Mouse (Mus musculus) lung, embryonic 16.5 days (tissue): ENCODE results near the gene Hoxb2. TPM values are rescaled to one million over a fixed set of nuclear protein-coding genes. Genes with fewer than 3 reads are reported as not detected.
A peak's percentile ranks its signal among the peaks of the same experiment; 100 is the strongest.

Experiments used
- ATAC-seq: fragments of 200-750 bp; cut with Nextera tagmentation; 2 replicates; pipeline ENCODE4 v1.8.0; 2017; ENCODE audit warnings: low read depth, mild to moderate bottlenecking, moderate library complexity
- H3K27ac ChIP-seq: fragments of 300-500 bp; sonication (generic); 2 replicates; pipeline ENCODE4 v1.5.1; 2014; ENCODE audit warnings: mild to moderate bottlenecking, control low read depth, low read length
- H3K27me3 ChIP-seq: fragments of 300-500 bp; sonication (generic); 2 replicates; pipeline ENCODE4 v1.6.1; 2014; ENCODE audit warnings: low read depth, low read length, mixed read lengths; ENCODE audit not compliant: control insufficient read depth, insufficient read depth
- H3K36me3 ChIP-seq: fragments of 300-500 bp; sonication (generic); 2 replicates; pipeline ENCODE4 v1.6.1; 2014; ENCODE audit warnings: low read length; ENCODE audit not compliant: control insufficient read depth, insufficient read depth
- H3K4me1 ChIP-seq: fragments of 300-500 bp; sonication (generic); replicated peaks from 2 replicates; pipeline ENCODE4 v1.6.1; 2014; ENCODE audit warnings: low read length, mixed read lengths; ENCODE audit not compliant: control insufficient read depth, insufficient read depth
- H3K4me2 ChIP-seq: fragments of 300-500 bp; sonication (generic); 2 replicates; pipeline ENCODE4 v1.6.1; 2014; ENCODE audit warnings: low read depth, low read length, control low read depth
- H3K4me3 ChIP-seq: fragments of 300-500 bp; sonication (generic); 2 replicates; pipeline ENCODE4 v1.5.1; 2014; ENCODE audit warnings: mild to moderate bottlenecking, low read length, control low read depth
- H3K9ac ChIP-seq: fragments of 300-500 bp; sonication (generic); 2 replicates; pipeline ENCODE4 v1.6.1; 2014; ENCODE audit warnings: low read length, control low read depth
- H3K9me3 ChIP-seq: fragments of 300-500 bp; sonication (generic); 2 replicates; pipeline ENCODE4 v1.6.1; 2016; ENCODE audit warnings: low read length; ENCODE audit not compliant: control insufficient read depth
- whole genome bisulfite sequencing: fragments of 180-500 bp; shearing (Covaris S2); extraction: QIAGEN DNeasy Blood & Tissue Kit; methylation state at CpG from one replicate; pipeline ENCODE4 v1.1.7; 2014; 5-methylcytosine and 5-hydroxymethylcytosine counted together
- polyA plus RNA-seq: library from polyadenylated mRNA; unstranded; fragments of >200 nt; fragmentation: Nextera tagmentation; extraction: Ambion mirVana; gene quantifications from 2 replicates; pipeline ENCODE4 v1.2.1, GENCODE M21; 2015

Gene Hoxb2
- polyA plus RNA-seq, 1 experiment from 2014 or later: 24.0 TPM

GRCm38 (mm10) chr11:96328605-96329004 is 21.7 kb upstream of the Hoxb2 start:
- H3K4me3 ChIP-seq: peak overlapping the region; percentile 35
- H3K9me3 ChIP-seq: no peaks in the 10 kb centered on the region
- WGBS: 9% methylated on average over 8 of the region's 8 CpGs
- peaks cover 19% of the 10 kb centered on the region for H3K4me1 ChIP-seq
- peaks cover 26% of the 10 kb centered on the region for H3K27me3 ChIP-seq
- peak overlapping the region; percentile 79 for H3K9ac ChIP-seq
- peak overlapping the region; percentile 94 for H3K27ac ChIP-seq
- H3K36me3 ChIP-seq: no peaks in the 10 kb centered on the region
- H3K4me2 ChIP-seq: peak overlapping the region; percentile 79
- no peak for ATAC-seq

- peaks cover 35% of the 10 kb centered on the region for H3K27me3 ChIP-seq
- WGBS: 2% methylated on average over 8 of the region's 8 CpGs
- no peaks in the 10 kb centered on the region for H3K36me3 ChIP-seq
- peak; percentile 51 for ATAC-seq
- no peaks in the 10 kb centered on the region for H3K9me3 ChIP-seq
- H3K9ac ChIP-seq: peak overlapping the region; percentile 76
- peak overlapping the region; percentile 65 for H3K4me2 ChIP-seq
- H3K27ac ChIP-seq: peak overlapping the region; percentile 95
- H3K4me1 ChIP-seq: peaks cover 30% of the 10 kb centered on the region
- peak overlapping the region; percentile 59 for H3K4me3 ChIP-seq
These were observed 18.2 kb upstream of the Hoxb2 start for GRCm38 (mm10) chr11:96332105-96332504.

GRCm38 (mm10) chr11:96332618-96333032 is 17.7 kb upstream of the Hoxb2 start:
- peak overlapping the region; percentile 95 for H3K27ac ChIP-seq
- peak; percentile 77 for ATAC-seq
- peak overlapping the region; percentile 65 for H3K4me2 ChIP-seq
- peaks cover 35% of the 10 kb centered on the region for H3K27me3 ChIP-seq
- peak overlapping the region; percentile 76 for H3K9ac ChIP-seq
- peaks cover 29% of the 10 kb centered on the region for H3K4me1 ChIP-seq
- H3K4me3 ChIP-seq: peak overlapping the region; percentile 59
- under 1% methylated on average over 30 of the region's 35 CpGs for WGBS
- no peaks in the 10 kb centered on the region for H3K36me3 ChIP-seq
- H3K9me3 ChIP-seq: no peaks in the 10 kb centered on the region

GRCm38 (mm10) chr11:96333241-96334001 is 16.9 kb upstream of the Hoxb2 start:
- Histone ChIP-seq H3K9me3 (no peaks in the 10 kb centered on the region), H3K4me1 (peaks cover 32% of the 10 kb centered on the region), H3K4me3 (peak overlapping the region; percentile 59), H3K4me2 (peak overlapping the region; percentile 65), H3K27ac (peak overlapping the region; percentile 95), H3K36me3 (no peaks in the 10 kb centered on the region), H3K9ac (peak overlapping the region; percentile 76), H3K27me3 (peaks cover 37% of the 10 kb centered on the region)
- WGBS: 10% methylated on average over 17 of the region's 17 CpGs
- no peak for ATAC-seq

- Histone ChIP-seq H3K9ac (peak overlapping the region; percentile 76), H3K4me2 (peak overlapping the region; percentile 65), H3K9me3 (no peaks in the 10 kb centered on the region), H3K27ac (peak overlapping the region; percentile 95), H3K36me3 (no peaks in the 10 kb centered on the region), H3K4me1 (peaks cover 35% of the 10 kb centered on the region), H3K27me3 (peaks cover 40% of the 10 kb centered on the region), H3K4me3 (peak overlapping the region; percentile 59)
- 9% methylated on average over 2 of the region's 2 CpGs for WGBS
- ATAC-seq: no peak
These were observed 16.3 kb upstream of the Hoxb2 start for GRCm38 (mm10) chr11:96334002-96334364.

GRCm38 (mm10) chr11:96334998-96335397 is 15.3 kb upstream of the Hoxb2 start:
- Histone ChIP-seq H3K9ac (peak overlapping the region; percentile 76), H3K4me3 (peak overlapping the region; percentile 59), H3K4me2 (peak overlapping the region; percentile 65), H3K4me1 (peaks cover 29% of the 10 kb centered on the region), H3K27me3 (peaks cover 40% of the 10 kb centered on the region), H3K27ac (peak overlapping the region; percentile 95), H3K9me3 (no peaks in the 10 kb centered on the region), H3K36me3 (no peaks in the 10 kb centered on the region)
- WGBS: 24% methylated on average over 3 of the region's 3 CpGs
- no peak for ATAC-seq

- Histone ChIP-seq H3K4me1 (peaks cover 26% of the 10 kb centered on the region), H3K4me2 (peak overlapping the region; percentile 65), H3K27me3 (peaks cover 39% of the 10 kb centered on the region), H3K27ac (peak overlapping the region; percentile 93), H3K9me3 (no peaks in the 10 kb centered on the region), H3K36me3 (no peaks in the 10 kb centered on the region), H3K4me3 (peak overlapping the region; percentile 26), H3K9ac (peak overlapping the region; percentile 77)
- WGBS: 32% methylated on average over 2 of the region's 2 CpGs
- ATAC-seq: 0 out of 2 replicates have a peak, but pooled peaks have one; percentile 2
These were observed 13.7 kb upstream of the Hoxb2 start for GRCm38 (mm10) chr11:96336597-96336996.

GRCm38 (mm10) chr11:96337026-96337425 is 13.3 kb upstream of the Hoxb2 start:
- H3K4me3 ChIP-seq: peak overlapping the region; percentile 26
- peak overlapping the region; percentile 93 for H3K27ac ChIP-seq
- H3K4me1 ChIP-seq: peaks cover 26% of the 10 kb centered on the region
- no peaks in the 10 kb centered on the region for H3K36me3 ChIP-seq
- 24% methylated on average over 6 of the region's 6 CpGs for WGBS
- H3K27me3 ChIP-seq: peaks cover 37% of the 10 kb centered on the region
- H3K9ac ChIP-seq: peak overlapping the region; percentile 77
- no peak for ATAC-seq
- peak overlapping the region; percentile 65 for H3K4me2 ChIP-seq
- no peaks in the 10 kb centered on the region for H3K9me3 ChIP-seq

GRCm38 (mm10) chr11:96338957-96339855 is 11.1 kb upstream of the Hoxb2 start:
- H3K4me1 ChIP-seq: peaks cover 26% of the 10 kb centered on the region
- 27% methylated on average over 7 of the region's 7 CpGs for WGBS
- ATAC-seq: no peak
- H3K36me3 ChIP-seq: peaks cover under 1% of the 10 kb centered on the region; the same call in 1 of the 2 replicates
- H3K4me3 ChIP-seq: peak overlapping the region; percentile 52
- peaks cover 37% of the 10 kb centered on the region for H3K27me3 ChIP-seq
- H3K4me2 ChIP-seq: peak overlapping the region; percentile 65
- H3K9ac ChIP-seq: peak overlapping the region; percentile 77
- peak overlapping the region; percentile 93 for H3K27ac ChIP-seq
- H3K9me3 ChIP-seq: no peaks in the 10 kb centered on the region
